In genomic region chr5:117115836-117116366, GRCm38 (mm10) we compare ENCODE assay signal across 8 mouse cellular contexts. TPM values are rescaled to one million over a fixed set of nuclear protein-coding genes. Genes with fewer than 3 reads are reported as not detected.
DNase-seq lines count a peak whose midpoint lies in the region; ATAC-seq lines count a peak whose summit lies in the region.

Gene Suds3, minus strand, starts transcription at chr5:117116113.

- H3K4me2 ChIP-seq in heart, embryonic 14.5 days (ENCODE audit: low read length): peak within 1 kb of the TSS; percentile 89
- peak within 1 kb of the TSS; percentile 91 for H3K4me2 ChIP-seq in liver, embryonic 13.5 days
- H3K4me2 ChIP-seq in stomach, embryonic 16.5 days (ENCODE audit: low read depth, low read length): peak within 1 kb of the TSS; percentile 96

- H3K9me3 ChIP-seq in heart, embryonic 14.5 days (ENCODE audit: control insufficient read depth, low read length): no peaks in the 10 kb centered on the region
- H3K9me3 ChIP-seq in liver, embryonic 13.5 days (replicated peaks): no peaks in the 10 kb centered on the region
- H3K9me3 ChIP-seq in stomach, embryonic 16.5 days (replicated peaks; ENCODE audit: control insufficient read depth, low read length): no peaks in the 10 kb centered on the region

- no peaks in the 10 kb centered on the region for H3K4me1 ChIP-seq in brown adipose tissue, adult 24 weeks (ENCODE audit: control insufficient read depth, insufficient read depth, insufficient read length, low read length)
- peaks cover 5 to 10% of the 10 kb centered on the region in 2 experiments; a peak in 3 of 4 replicates for H3K4me1 ChIP-seq in heart, embryonic 14.5 days (ENCODE audit: control insufficient read depth in 2 of 2, insufficient read depth in 2 of 2, low read length in 2 of 2)
- peaks cover 45% of the 10 kb centered on the region for H3K4me1 ChIP-seq in liver, embryonic 13.5 days (replicated peaks)
- peaks cover 20% of the 10 kb centered on the region for H3K4me1 ChIP-seq in stomach, embryonic 16.5 days (ENCODE audit: control insufficient read depth, insufficient read depth, low read length)

- WGBS in heart, embryonic 14.5 days: under 1% methylated on average over 53 of the region's 59 CpGs
- under 1% methylated on average over 46 of the region's 59 CpGs for WGBS in liver, embryonic 13.5 days (ENCODE audit: insufficient replicate concordance)
- under 1% methylated on average over 59 of the region's 59 CpGs for WGBS in stomach, embryonic 16.5 days

- peak within 1 kb of the TSS; percentile 97 for H3K4me3 ChIP-seq in brown adipose tissue, adult 24 weeks (ENCODE audit: insufficient read depth, low read depth, low read length)
- peak within 1 kb of the TSS; percentile 83 to 99 for H3K4me3 ChIP-seq in heart, embryonic 14.5 days (ENCODE audit: control insufficient read depth in 1 of 2, insufficient read depth in 1 of 2, low read depth in 1 of 2, low read length in 2 of 2)
- H3K4me3 ChIP-seq in liver, embryonic 13.5 days (replicated peaks): peak within 1 kb of the TSS; percentile 98
- H3K4me3 ChIP-seq in stomach, embryonic 16.5 days (replicated peaks; ENCODE audit: low read length): peak within 1 kb of the TSS; percentile 88

- peak within 1 kb of the TSS; percentile 91 for H3K9ac ChIP-seq in heart, embryonic 14.5 days (ENCODE audit: low read length)
- peak within 1 kb of the TSS; percentile 95 for H3K9ac ChIP-seq in liver, embryonic 13.5 days
- peak within 1 kb of the TSS; percentile 91 for H3K9ac ChIP-seq in stomach, embryonic 16.5 days (ENCODE audit: low read length)

- H3K36me3 ChIP-seq in heart, embryonic 14.5 days (ENCODE audit: control insufficient read depth, insufficient read depth, low read length): peaks cover 25% of the 10 kb centered on the region
- H3K36me3 ChIP-seq in liver, embryonic 13.5 days: peaks cover 30% of the 10 kb centered on the region
- H3K36me3 ChIP-seq in stomach, embryonic 16.5 days (ENCODE audit: control insufficient read depth, insufficient read depth, low read length): peaks cover 16% of the 10 kb centered on the region

- peak; percentile 92 for DNase-seq in CD4-positive helper T cell, adult 2 months (ENCODE audit: low read depth, low spot score)
- DNase-seq in fibroblast of lung, adult 2 months (ENCODE audit: low read depth): peak; percentile 54
- peak; percentile 97 for DNase-seq in kidney, postnatal 14 days
- peak; percentile 89 for DNase-seq in liver, embryonic 13.5 days
- DNase-seq in neural tube, embryonic 10.5 days (ENCODE audit: extremely low spot score, low spot score): peak; percentile 97

- H3K27ac ChIP-seq in brown adipose tissue, adult 24 weeks (replicated peaks; ENCODE audit: low read depth, low read length): peak within 1 kb of the TSS; percentile 100
- H3K27ac ChIP-seq in heart, embryonic 14.5 days (replicated peaks in 1 of 2; ENCODE audit: control insufficient read depth in 1 of 2, insufficient read depth in 1 of 2, low read depth in 2 of 2, low read length in 2 of 2): peak within 1 kb of the TSS; percentile 84 to 88
- H3K27ac ChIP-seq in liver, embryonic 13.5 days: peak within 1 kb of the TSS; percentile 90
- H3K27ac ChIP-seq in stomach, embryonic 16.5 days (ENCODE audit: low read length): peak within 1 kb of the TSS; percentile 87

- no peaks in the 10 kb centered on the region for H3K27me3 ChIP-seq in heart, embryonic 14.5 days (ENCODE audit: control insufficient read depth, insufficient read depth, low read length)
- H3K27me3 ChIP-seq in liver, embryonic 13.5 days: no peaks in the 10 kb centered on the region
- no peaks in the 10 kb centered on the region for H3K27me3 ChIP-seq in stomach, embryonic 16.5 days (ENCODE audit: control insufficient read depth, insufficient read depth, low read length)

- ATAC-seq in heart, embryonic 14.5 days (ENCODE audit: insufficient number of reproducible peaks, insufficient read depth, low FRiP score, low read depth): peak; percentile 64
- peak; percentile 73 for ATAC-seq in liver, embryonic 13.5 days (ENCODE audit: low read depth)
- peak; percentile 85 for ATAC-seq in stomach, embryonic 16.5 days (ENCODE audit: insufficient read depth, low FRiP score)

RNA-seq across cellular contexts. Expression of gene Suds3, which starts in this region (rescaled TPM):
- 87.1 and 89.6 TPM in 2 replicates for polyA plus RNA-seq in brown adipose tissue, adult 24 weeks (2012; ENCODE audit: insufficient read depth, insufficient read length, missing spikeins)
- polyA plus RNA-seq in heart, embryonic 14.5 days (2014; fragmentation: Nextera tagmentation; extraction: Ambion mirVana): 26.3 and 32.6 TPM in 2 replicates
- 38.1 and 43.2 TPM in 2 replicates for polyA plus RNA-seq in liver, embryonic 13.5 days (2015; fragmentation: Nextera tagmentation; extraction: Ambion mirVana)
- 42.7 and 46.2 TPM in 2 replicates for polyA plus RNA-seq in stomach, embryonic 16.5 days (2015; fragmentation: Nextera tagmentation; extraction: Ambion mirVana)

Comparison
In these comparisons a context has a peak if more than half of its experiments do, and no peak if none do; other contexts are left out.
1. Peak in every context shown above with its lines: DNase-seq, ATAC-seq, H3K4me3 ChIP-seq and H3K27ac ChIP-seq.